Mouse (Mus musculus) kidney, embryonic 15.5 days (tissue): ENCODE results near the gene 1700113H08Rik. TPM values are rescaled to one million over a fixed set of nuclear protein-coding genes. Genes with fewer than 3 reads are reported as not detected.

Source experiments
- ATAC-seq: fragments of 200-750 bp; cut with Nextera tagmentation; replicated peaks from 2 replicates; pipeline ENCODE4 v1.8.0; 2017; ENCODE audit warnings: moderate TSS enrichment; ENCODE audit not compliant: low FRiP score
- H3K27ac ChIP-seq: fragments of 300-500 bp; sonication (generic); 2 replicates; pipeline ENCODE4 v1.5.1; 2015; ENCODE audit warnings: mild to moderate bottlenecking, inconsistent platforms
- H3K27me3 ChIP-seq: fragments of 300-500 bp; sonication (generic); 2 replicates; pipeline ENCODE4 v1.6.1; 2015; ENCODE audit warnings: inconsistent platforms
- H3K36me3 ChIP-seq: fragments of 300-500 bp; sonication (generic); 2 replicates; pipeline ENCODE4 v1.6.1; 2015; ENCODE audit warnings: inconsistent platforms
- H3K4me1 ChIP-seq: fragments of 300-500 bp; sonication (generic); 2 replicates; pipeline ENCODE4 v1.6.1; 2015; ENCODE audit warnings: inconsistent platforms
- H3K4me2 ChIP-seq: fragments of 300-500 bp; sonication (generic); 2 replicates; pipeline ENCODE4 v1.6.1; 2015; ENCODE audit warnings: moderate library complexity, mild to moderate bottlenecking, inconsistent platforms
- H3K4me3 ChIP-seq: fragments of 300-500 bp; sonication (generic); replicated peaks from 2 replicates; pipeline ENCODE4 v1.5.1; 2015; ENCODE audit warnings: mild to moderate bottlenecking, inconsistent platforms
- H3K9ac ChIP-seq: fragments of 300-500 bp; sonication (generic); 2 replicates; pipeline ENCODE4 v1.6.1; 2015; ENCODE audit warnings: mild to moderate bottlenecking, inconsistent platforms
- H3K9me3 ChIP-seq: fragments of 300-500 bp; sonication (generic); replicated peaks from 2 replicates; pipeline ENCODE4 v1.6.1; 2016; ENCODE audit warnings: inconsistent platforms
- WGBS: fragments of 180-500 bp; shearing (Covaris S2); methylation state at CpG from one replicate; pipeline ENCODE4 v1.1.7; 2015; ENCODE audit warnings: mixed read lengths; 5-methylcytosine and 5-hydroxymethylcytosine counted together
- polyA plus RNA-seq: library from polyadenylated mRNA; unstranded; fragments of >200 nt; fragmentation: Nextera tagmentation; extraction: Ambion mirVana; gene quantifications from 2 replicates; pipeline ENCODE4 v1.2.1, GENCODE M21; 2015

The 1700113H08Rik gene
- polyA plus RNA-seq, 1 experiment from 2014 or later: not detected

DNA sequence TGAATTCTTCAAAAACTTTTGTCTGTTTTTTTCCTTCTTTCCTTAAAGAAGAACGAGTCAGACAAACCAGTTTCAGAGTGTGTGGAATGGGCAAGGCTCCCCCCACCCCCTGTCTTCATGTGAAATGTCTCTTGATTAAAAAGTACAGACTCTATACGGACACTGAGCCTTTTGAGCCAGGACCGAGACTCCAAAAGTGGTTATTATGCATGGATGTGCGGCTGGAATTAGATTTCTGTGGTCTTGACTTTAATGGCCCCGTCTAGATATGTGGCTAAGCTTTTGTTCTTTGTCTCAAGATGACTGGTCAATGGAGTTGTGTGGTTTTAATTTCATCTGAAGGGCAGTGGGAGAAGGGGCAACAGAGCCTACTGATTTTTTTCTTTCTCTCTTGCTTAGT is 29.8 kb downstream of the 1700113H08Rik start:
- Histone ChIP-seq H3K27me3 (no peaks in the 10 kb centered on the region), H3K9me3 (no peaks in the 10 kb centered on the region), H3K4me2 (no peak overlapping the region), H3K4me3 (no peak overlapping the region), H3K27ac (no peak overlapping the region), H3K4me1 (no peaks in the 10 kb centered on the region), H3K9ac (no peak overlapping the region), H3K36me3 (no peaks in the 10 kb centered on the region)
- 61% methylated on average over 5 of the region's 5 CpGs for WGBS
- ATAC-seq: no peak

DNA sequence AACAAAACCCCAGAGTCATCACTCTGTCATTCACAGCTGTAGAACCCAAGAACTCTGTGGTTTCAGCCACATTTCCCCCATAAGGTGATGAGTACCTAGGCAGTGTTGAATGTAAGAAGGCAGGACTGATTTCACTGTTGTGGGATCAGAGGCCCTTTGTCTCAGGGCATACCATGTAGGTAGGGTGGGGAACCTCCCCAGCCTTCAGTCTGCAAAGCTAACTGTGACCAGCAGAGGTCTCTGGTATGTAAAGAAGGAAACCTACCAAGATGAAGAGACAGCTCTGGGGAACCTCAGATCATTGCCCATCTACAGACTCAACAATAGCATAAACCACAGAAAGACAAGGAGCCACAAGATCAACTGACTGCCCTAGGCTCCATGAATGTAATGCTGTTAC is 36.4 kb downstream of the 1700113H08Rik start:
- no peak for ATAC-seq
- no peak overlapping the region for H3K4me3 ChIP-seq
- H3K9ac ChIP-seq: no peak overlapping the region
- no peaks in the 10 kb centered on the region for H3K36me3 ChIP-seq
- H3K4me1 ChIP-seq: no peaks in the 10 kb centered on the region
- no peak overlapping the region for H3K4me2 ChIP-seq
- H3K27me3 ChIP-seq: no peaks in the 10 kb centered on the region
- no peak overlapping the region for H3K27ac ChIP-seq
- no peaks in the 10 kb centered on the region for H3K9me3 ChIP-seq

DNA sequence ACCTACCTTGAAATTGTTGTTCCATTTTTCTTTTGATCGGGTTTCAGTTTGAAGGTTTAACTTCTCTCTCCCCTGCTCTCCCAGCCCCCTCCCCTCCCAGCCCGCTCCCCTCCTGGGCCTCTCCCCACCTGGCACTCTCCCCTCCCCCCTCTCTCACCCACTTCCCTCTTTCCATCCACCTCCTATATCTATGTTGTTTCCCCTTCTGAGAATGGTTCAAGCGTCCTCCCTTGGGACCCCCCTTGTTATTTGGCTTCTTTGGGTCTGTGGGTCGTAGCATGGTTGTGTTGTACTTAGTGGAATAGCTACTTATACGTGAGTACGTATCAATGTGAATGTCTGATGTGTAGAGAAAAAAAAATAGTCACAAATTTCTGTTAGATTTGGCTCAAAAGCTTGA is 40.9 kb downstream of the 1700113H08Rik start:
- Histone ChIP-seq H3K27ac (no peak overlapping the region), H3K9ac (no peak overlapping the region), H3K27me3 (no peaks in the 10 kb centered on the region), H3K36me3 (no peaks in the 10 kb centered on the region), H3K4me3 (no peak overlapping the region), H3K4me1 (peaks cover 8% of the 10 kb centered on the region; the same call in 1 of the 2 replicates), H3K4me2 (no peak overlapping the region), H3K9me3 (no peaks in the 10 kb centered on the region)
- WGBS: 73% methylated on average over 6 of the region's 6 CpGs
- ATAC-seq: no peak

DNA sequence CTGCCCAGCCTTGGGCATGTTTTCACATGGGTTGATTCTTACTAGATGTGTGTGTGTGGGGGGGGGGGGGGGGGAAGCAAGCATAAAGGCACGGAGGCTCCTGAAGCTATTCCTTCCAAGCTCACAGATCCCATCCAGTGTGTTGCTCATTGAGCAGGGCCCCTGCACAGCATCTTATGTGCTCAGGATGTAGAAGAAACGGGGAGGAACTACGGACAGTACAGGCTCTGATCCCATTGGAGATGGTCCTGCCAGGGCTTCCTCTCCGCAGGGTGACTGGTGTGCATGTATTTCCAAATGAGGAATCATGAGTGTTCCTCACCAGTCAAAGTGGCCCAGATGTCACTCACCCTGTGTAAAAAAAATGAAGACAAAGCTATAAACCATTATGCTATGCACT is 42.8 kb downstream of the 1700113H08Rik start:
- H3K27me3 ChIP-seq: no peaks in the 10 kb centered on the region
- no peak overlapping the region for H3K9ac ChIP-seq
- H3K4me3 ChIP-seq: no peak overlapping the region
- no peaks in the 10 kb centered on the region for H3K36me3 ChIP-seq
- no peak overlapping the region for H3K4me2 ChIP-seq
- ATAC-seq: no peak
- 75% methylated on average over 4 of the region's 4 CpGs for WGBS
- H3K9me3 ChIP-seq: no peaks in the 10 kb centered on the region
- H3K27ac ChIP-seq: no peak overlapping the region
- H3K4me1 ChIP-seq: peaks cover 8% of the 10 kb centered on the region; the same call in 1 of the 2 replicates

DNA sequence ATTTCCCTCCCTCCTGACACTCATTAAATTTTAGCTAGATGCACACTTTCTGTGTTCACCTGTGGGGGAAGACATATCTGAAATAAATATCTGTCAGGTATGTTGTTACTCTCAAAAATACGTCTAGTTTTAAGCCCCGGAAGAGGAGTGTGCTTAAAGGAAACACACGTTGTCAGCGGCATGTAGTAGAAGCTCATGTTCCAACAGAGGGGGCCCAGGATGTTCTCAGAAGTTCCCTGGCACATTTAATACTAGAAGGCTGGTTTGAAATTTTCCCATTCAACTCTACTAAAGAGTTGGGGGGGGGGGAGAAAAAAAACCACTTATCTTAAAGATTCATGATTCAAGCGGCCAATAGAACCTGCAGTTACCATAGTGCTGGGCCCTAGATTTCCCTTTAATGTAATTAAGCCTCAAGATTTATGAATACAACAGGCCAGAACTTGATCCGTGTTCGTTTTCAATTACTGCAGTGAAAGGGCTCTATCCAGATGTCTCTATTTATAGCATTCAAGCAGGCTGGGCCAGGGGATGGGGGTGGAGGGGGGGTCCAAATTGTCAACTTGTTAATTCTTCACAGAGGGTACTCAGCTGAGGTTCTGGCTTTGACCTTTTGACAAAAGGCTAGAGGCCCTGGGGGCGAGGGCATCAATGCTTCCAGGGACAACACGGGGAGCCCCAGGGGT is 43.6 kb downstream of the 1700113H08Rik start:
- no peak overlapping the region for H3K9ac ChIP-seq
- WGBS: 22% methylated on average over 9 of the region's 9 CpGs
- ATAC-seq: peak; percentile 81

DNA sequence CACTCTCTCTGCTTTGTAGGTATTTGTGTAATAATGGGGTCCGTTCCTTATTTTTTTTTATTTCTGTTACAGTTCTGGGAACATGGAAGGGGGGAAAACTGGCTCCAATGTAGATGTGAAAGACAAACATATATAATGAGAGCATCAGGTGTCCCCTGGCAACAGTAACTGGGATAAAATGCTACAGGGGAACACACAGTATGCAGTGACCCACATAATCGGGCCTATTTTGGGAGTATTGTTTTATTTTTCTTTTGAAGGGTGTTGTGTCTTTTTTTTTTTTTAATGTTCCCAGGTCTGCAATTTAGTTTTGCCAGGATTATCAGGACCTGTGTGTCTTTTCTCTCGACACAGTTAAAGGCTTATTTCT is 44.1 kb downstream of the 1700113H08Rik start:
- Histone ChIP-seq H3K4me1 (peaks cover 8% of the 10 kb centered on the region; the same call in 1 of the 2 replicates), H3K27ac (no peak overlapping the region), H3K36me3 (no peaks in the 10 kb centered on the region), H3K4me3 (no peak overlapping the region), H3K9me3 (no peaks in the 10 kb centered on the region), H3K9ac (no peak overlapping the region), H3K4me2 (no peak overlapping the region), H3K27me3 (no peaks in the 10 kb centered on the region)
- WGBS: 39% methylated on average over 3 of the region's 3 CpGs
- no peak for ATAC-seq

More for the DNA sequence above, 43.6 kb downstream of the 1700113H08Rik start:
- no peak overlapping the region for H3K4me2 ChIP-seq
- H3K4me3 ChIP-seq: no peak overlapping the region
- H3K27me3 ChIP-seq: no peaks in the 10 kb centered on the region
- H3K36me3 ChIP-seq: no peaks in the 10 kb centered on the region
- H3K9me3 ChIP-seq: no peaks in the 10 kb centered on the region
- H3K4me1 ChIP-seq: peaks cover 8% of the 10 kb centered on the region; the same call in 1 of the 2 replicates
- H3K27ac ChIP-seq: no peak overlapping the region

DNA sequence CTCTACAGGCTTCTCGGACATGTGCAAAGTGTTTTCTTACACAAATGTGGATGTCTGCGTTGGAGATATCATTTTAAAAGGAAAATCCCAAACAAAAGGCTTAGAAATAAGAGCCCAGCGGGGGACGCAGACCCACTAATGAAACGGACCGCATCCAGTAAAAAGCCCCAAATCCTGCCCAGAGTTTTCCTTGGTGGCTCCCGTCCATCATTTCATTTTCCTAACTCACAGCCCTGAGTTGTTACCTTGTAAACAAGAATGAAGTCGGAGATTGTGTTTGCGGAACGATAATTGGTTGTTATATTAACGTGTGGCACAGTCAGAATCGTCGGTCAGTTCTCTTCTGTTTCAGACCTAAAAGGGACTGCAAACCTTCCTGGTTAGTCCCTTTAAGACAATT is 44.6 kb downstream of the 1700113H08Rik start:
- Histone ChIP-seq H3K4me3 (no peak overlapping the region), H3K27ac (no peak overlapping the region), H3K4me2 (no peak overlapping the region), H3K9ac (no peak overlapping the region), H3K36me3 (no peaks in the 10 kb centered on the region), H3K27me3 (no peaks in the 10 kb centered on the region), H3K9me3 (no peaks in the 10 kb centered on the region), H3K4me1 (peaks cover 8% of the 10 kb centered on the region; the same call in 1 of the 2 replicates)
- no peak for ATAC-seq
- WGBS: 81% methylated on average over 13 of the region's 13 CpGs

DNA sequence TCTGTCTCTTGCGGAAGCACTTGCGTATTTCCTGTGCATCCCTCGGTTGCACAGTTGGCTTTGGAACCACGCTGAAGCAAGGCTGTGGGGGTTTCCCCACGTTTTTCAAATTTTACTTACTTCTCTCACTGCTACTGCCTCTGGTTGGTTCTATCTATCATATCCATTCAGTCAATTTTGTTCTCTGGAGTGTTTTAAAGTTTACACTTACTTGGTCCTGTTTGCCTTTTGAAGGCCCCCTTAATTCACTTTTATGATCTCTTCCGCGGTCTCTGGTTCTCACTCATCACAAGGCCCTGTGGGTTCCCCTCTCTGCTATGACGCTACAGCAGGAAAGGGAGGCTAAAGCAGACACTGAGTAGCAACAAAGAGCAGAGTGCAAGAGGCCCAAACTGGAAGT is 45.4 kb downstream of the 1700113H08Rik start:
- Histone ChIP-seq H3K36me3 (no peaks in the 10 kb centered on the region), H3K4me2 (no peak overlapping the region), H3K9ac (no peak overlapping the region), H3K9me3 (no peaks in the 10 kb centered on the region), H3K27me3 (no peaks in the 10 kb centered on the region), H3K4me1 (peaks cover 8% of the 10 kb centered on the region; the same call in 1 of the 2 replicates), H3K27ac (no peak overlapping the region), H3K4me3 (no peak overlapping the region)
- ATAC-seq: no peak; the same call in 1 of the 2 replicates
- WGBS: 27% methylated on average over 8 of the region's 8 CpGs

DNA sequence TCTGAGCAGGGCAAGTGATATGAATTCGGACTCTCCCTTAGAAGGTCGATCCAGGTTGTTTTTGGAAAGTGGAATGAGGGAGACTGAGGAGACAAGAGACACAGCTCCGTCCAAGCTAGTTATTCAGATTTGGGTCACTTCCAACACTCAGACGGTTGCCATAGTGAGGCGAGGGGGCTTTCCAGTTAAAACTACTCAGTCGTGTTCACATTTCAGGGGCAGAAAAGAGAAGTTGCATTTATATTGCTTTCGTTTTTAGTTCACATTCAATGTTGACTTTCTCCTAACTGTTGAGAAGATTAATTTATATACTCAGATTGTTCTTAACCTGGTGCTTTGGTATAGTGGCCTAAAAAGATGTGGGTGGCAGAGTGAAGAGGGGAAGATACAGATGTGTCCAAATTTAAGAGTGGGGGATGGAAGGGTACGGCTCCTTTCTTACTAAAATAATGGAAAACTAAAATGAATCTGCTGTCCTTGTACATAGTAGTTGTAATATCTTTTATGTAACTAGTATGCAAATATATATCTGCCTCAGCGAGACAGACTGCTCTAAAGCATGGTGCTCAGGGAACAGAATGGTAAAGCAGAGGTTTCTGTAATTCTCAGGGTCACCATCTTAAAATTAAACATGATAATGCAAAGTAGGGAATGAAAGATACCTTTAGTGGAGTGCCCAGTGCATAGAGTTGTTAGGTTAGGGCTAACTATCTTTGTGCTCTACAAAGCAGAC is 49.9 kb downstream of the 1700113H08Rik start:
- no peak for ATAC-seq
- Histone ChIP-seq H3K27me3 (no peaks in the 10 kb centered on the region), H3K4me3 (no peak overlapping the region), H3K4me2 (no peak overlapping the region), H3K9ac (no peak overlapping the region), H3K9me3 (no peaks in the 10 kb centered on the region), H3K27ac (no peak overlapping the region), H3K36me3 (no peaks in the 10 kb centered on the region), H3K4me1 (peaks cover 3% of the 10 kb centered on the region; the same call in 1 of the 2 replicates)
- WGBS: 73% methylated on average over 9 of the region's 9 CpGs

DNA sequence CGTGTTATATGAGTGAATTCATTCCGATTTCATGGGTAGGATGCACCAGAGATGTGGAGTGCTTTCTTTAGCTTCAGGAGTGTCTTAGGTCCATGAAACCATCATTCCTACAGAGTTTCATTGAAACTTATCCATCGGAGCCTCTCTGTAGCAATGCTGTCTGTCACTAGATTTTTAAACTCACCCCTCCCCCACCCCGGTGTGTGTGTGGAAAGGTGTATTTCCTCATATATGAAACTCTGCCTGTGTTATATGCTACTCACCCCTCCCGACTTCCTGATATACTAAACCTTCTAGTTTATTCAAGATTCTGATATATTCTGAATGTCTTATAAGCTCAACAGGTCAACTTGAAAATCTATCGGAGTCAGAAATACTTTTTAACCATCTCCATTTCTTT is 50.5 kb downstream of the 1700113H08Rik start:
- ATAC-seq: no peak
- WGBS: 89% methylated on average over 6 of the region's 6 CpGs
- Histone ChIP-seq H3K4me3 (no peak overlapping the region), H3K36me3 (no peaks in the 10 kb centered on the region), H3K27ac (no peak overlapping the region), H3K9ac (no peak overlapping the region), H3K27me3 (no peaks in the 10 kb centered on the region), H3K4me1 (peaks cover 3% of the 10 kb centered on the region; the same call in 1 of the 2 replicates), H3K9me3 (no peaks in the 10 kb centered on the region), H3K4me2 (no peak overlapping the region)

DNA sequence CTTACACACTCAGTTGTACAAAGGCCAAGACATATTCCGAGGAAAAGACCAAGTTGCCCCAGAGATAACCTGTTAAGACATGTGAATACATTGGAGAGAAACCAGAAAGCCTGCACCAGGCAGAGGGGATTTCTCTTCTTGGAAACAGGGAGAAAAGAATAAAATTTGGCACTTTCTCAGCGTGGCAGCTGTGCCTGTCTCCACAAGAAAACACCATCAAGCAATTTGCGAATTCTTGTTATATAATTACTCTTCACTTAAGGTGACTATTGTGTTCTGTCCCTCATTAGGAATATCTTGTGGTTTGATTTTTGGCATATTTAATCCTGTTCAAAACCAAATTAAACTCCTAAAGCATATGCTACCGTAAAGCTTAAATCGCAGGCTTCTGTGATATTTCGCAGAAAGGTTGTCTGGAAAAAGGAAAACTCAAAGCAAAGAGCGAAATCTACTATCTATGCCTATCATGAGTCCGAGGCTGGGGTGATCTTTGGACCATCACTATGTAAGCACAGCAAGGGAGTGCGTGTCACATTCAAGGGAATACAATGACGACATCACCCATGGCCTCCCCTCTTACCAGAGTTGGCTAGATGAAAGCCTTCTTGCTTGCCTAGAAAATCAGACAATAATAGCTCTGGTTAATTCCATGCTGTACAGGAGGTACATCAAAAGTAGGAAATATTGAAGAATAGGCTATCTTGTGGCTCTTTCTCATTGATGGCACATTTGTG is 51.4 kb downstream of the 1700113H08Rik start:
- no peak for ATAC-seq
- H3K9me3 ChIP-seq: no peaks in the 10 kb centered on the region
- H3K4me1 ChIP-seq: no peaks in the 10 kb centered on the region
- WGBS: 88% methylated on average over 10 of the region's 10 CpGs
- no peak overlapping the region for H3K4me2 ChIP-seq
- H3K36me3 ChIP-seq: no peaks in the 10 kb centered on the region
- no peak overlapping the region for H3K4me3 ChIP-seq
- no peak overlapping the region for H3K27ac ChIP-seq
- H3K27me3 ChIP-seq: no peaks in the 10 kb centered on the region
- H3K9ac ChIP-seq: no peak overlapping the region

DNA sequence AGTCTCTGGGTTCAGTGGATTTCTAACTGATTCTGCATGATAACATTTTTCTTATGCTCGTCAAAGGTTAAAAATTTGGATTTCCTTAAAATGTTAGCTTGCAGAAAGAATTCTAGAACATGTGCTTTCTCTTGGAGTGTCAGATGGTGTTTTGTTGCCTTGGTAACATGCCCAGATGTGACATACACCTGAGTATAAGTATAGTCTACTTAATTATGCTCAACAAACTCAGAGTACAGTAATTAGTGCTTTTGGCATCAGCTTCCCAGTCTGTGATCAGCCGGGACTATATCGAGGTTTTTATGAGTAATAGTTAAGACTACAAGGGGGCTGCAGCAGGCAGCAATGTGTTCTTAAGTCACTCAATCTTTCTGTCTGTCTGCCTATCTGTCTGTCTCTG is 53.1 kb downstream of the 1700113H08Rik start:
- Histone ChIP-seq H3K36me3 (no peaks in the 10 kb centered on the region), H3K4me2 (no peak overlapping the region), H3K9ac (no peak overlapping the region), H3K27me3 (no peaks in the 10 kb centered on the region), H3K9me3 (no peaks in the 10 kb centered on the region), H3K4me3 (no peak overlapping the region), H3K27ac (no peak overlapping the region), H3K4me1 (no peaks in the 10 kb centered on the region)
- ATAC-seq: no peak
- 80% methylated on average over 3 of the region's 3 CpGs for WGBS
